Mouse (Mus musculus): ENCODE data around the gene Pth1r. TPM values are rescaled to one million over a fixed set of nuclear protein-coding genes. Genes with fewer than 3 reads are reported as not detected.

The Pth1r gene
- polyA plus RNA-seq, 1 experiment from 2014 or later: 76.6 TPM

- 74% methylated on average over 15 of the region's 15 CpGs for WGBS
- Histone ChIP-seq H3K9me3 (no peaks in the 10 kb centered on the region), H3K27me3 (peaks cover 17% of the 10 kb centered on the region), H3K27ac (no peak overlapping the region), H3K4me1 (replicated peaks) (peaks cover 13% of the 10 kb centered on the region; the same call in 1 of the 2 replicates), H3K4me2 (no peak overlapping the region), H3K36me3 (no peaks in the 10 kb centered on the region), H3K4me3 (replicated peaks) (no peak overlapping the region), H3K9ac (replicated peaks) (no peak overlapping the region)
- ATAC-seq (ENCODE audit: insufficient number of reproducible peaks, insufficient read depth, low FRiP score, low TSS enrichment, low read depth): no peak
These were observed 27.7 kb upstream of the Pth1r start for GRCm38 (mm10) chr9:110774403-110775268.

- Histone ChIP-seq H3K4me1 (replicated peaks) (peaks cover 5% of the 10 kb centered on the region; the same call in 1 of the 2 replicates), H3K27ac (no peak overlapping the region), H3K36me3 (no peaks in the 10 kb centered on the region), H3K4me2 (no peak overlapping the region), H3K9ac (replicated peaks) (no peak overlapping the region), H3K4me3 (replicated peaks) (no peak overlapping the region), H3K9me3 (no peaks in the 10 kb centered on the region), H3K27me3 (peaks cover 7% of the 10 kb centered on the region)
- WGBS: 92% methylated on average over 10 of the region's 10 CpGs
- ATAC-seq (ENCODE audit: insufficient number of reproducible peaks, insufficient read depth, low FRiP score, low TSS enrichment, low read depth): no peak
These were observed 25.4 kb upstream of the Pth1r start for GRCm38 (mm10) chr9:110772336-110772735.

GRCm38 (mm10) chr9:110763405-110763804 is 16.5 kb upstream of the Pth1r start:
- Histone ChIP-seq H3K4me2 (no peak overlapping the region), H3K4me1 (replicated peaks) (peaks cover 50% of the 10 kb centered on the region), H3K36me3 (no peaks in the 10 kb centered on the region), H3K27ac (no peak overlapping the region), H3K27me3 (peaks cover 28% of the 10 kb centered on the region), H3K9ac (replicated peaks) (no peak overlapping the region), H3K9me3 (no peaks in the 10 kb centered on the region), H3K4me3 (replicated peaks) (no peak overlapping the region)
- no peak for ATAC-seq (ENCODE audit: insufficient number of reproducible peaks, insufficient read depth, low FRiP score, low TSS enrichment, low read depth)
- WGBS: 62% methylated on average over 2 of the region's 2 CpGs

GRCm38 (mm10) chr9:110762763-110763162 is 15.8 kb upstream of the Pth1r start:
- Histone ChIP-seq H3K4me1 (replicated peaks) (peaks cover 50% of the 10 kb centered on the region), H3K9me3 (no peaks in the 10 kb centered on the region), H3K4me2 (no peak overlapping the region), H3K27me3 (peaks cover 29% of the 10 kb centered on the region), H3K9ac (replicated peaks) (no peak overlapping the region), H3K4me3 (replicated peaks) (no peak overlapping the region), H3K36me3 (no peaks in the 10 kb centered on the region), H3K27ac (no peak overlapping the region)
- 84% methylated on average over 10 of the region's 10 CpGs for WGBS
- ATAC-seq (ENCODE audit: insufficient number of reproducible peaks, insufficient read depth, low FRiP score, low TSS enrichment, low read depth): no peak

GRCm38 (mm10) chr9:110760886-110761285 is 13.9 kb upstream of the Pth1r start:
- no peak overlapping the region for H3K4me2 ChIP-seq
- ATAC-seq (ENCODE audit: insufficient number of reproducible peaks, insufficient read depth, low FRiP score, low TSS enrichment, low read depth): no peak
- H3K9me3 ChIP-seq: no peaks in the 10 kb centered on the region
- H3K27me3 ChIP-seq: peaks cover 34% of the 10 kb centered on the region
- 0 out of 2 replicates have a peak overlapping the region, but pooled peaks have one; percentile 8 for H3K27ac ChIP-seq
- peaks cover 48% of the 10 kb centered on the region for H3K4me1 ChIP-seq (replicated peaks)
- no peaks in the 10 kb centered on the region for H3K36me3 ChIP-seq
- WGBS: 81% methylated on average over 8 of the region's 8 CpGs
- H3K9ac ChIP-seq (replicated peaks): no peak overlapping the region
- no peak overlapping the region for H3K4me3 ChIP-seq (replicated peaks)

GRCm38 (mm10) chr9:110759265-110759664 is 12.3 kb upstream of the Pth1r start:
- Histone ChIP-seq H3K4me3 (replicated peaks) (no peak overlapping the region), H3K4me2 (no peak overlapping the region), H3K27ac (no peak overlapping the region), H3K9ac (replicated peaks) (no peak overlapping the region), H3K27me3 (peaks cover 30% of the 10 kb centered on the region), H3K9me3 (no peaks in the 10 kb centered on the region), H3K36me3 (no peaks in the 10 kb centered on the region), H3K4me1 (replicated peaks) (peaks cover 42% of the 10 kb centered on the region)
- 55% methylated on average over 2 of the region's 2 CpGs for WGBS
- ATAC-seq (ENCODE audit: insufficient number of reproducible peaks, insufficient read depth, low FRiP score, low TSS enrichment, low read depth): no peak

- Histone ChIP-seq H3K9ac (replicated peaks) (0 out of 2 replicates have a peak overlapping the region, but pooled peaks have one; percentile 27), H3K27ac (no peak overlapping the region), H3K9me3 (no peaks in the 10 kb centered on the region), H3K27me3 (peaks cover 24% of the 10 kb centered on the region), H3K4me2 (no peak overlapping the region), H3K36me3 (no peaks in the 10 kb centered on the region), H3K4me1 (replicated peaks) (peaks cover 36% of the 10 kb centered on the region), H3K4me3 (replicated peaks) (no peak overlapping the region)
- WGBS: 71% methylated on average over 8 of the region's 8 CpGs
- ATAC-seq (ENCODE audit: insufficient number of reproducible peaks, insufficient read depth, low FRiP score, low TSS enrichment, low read depth): no peak
These were observed 11.7 kb upstream of the Pth1r start for GRCm38 (mm10) chr9:110758605-110759004.

- WGBS: 76% methylated on average over 5 of the region's 5 CpGs
- H3K4me3 ChIP-seq (replicated peaks): no peak overlapping the region
- ATAC-seq (ENCODE audit: insufficient number of reproducible peaks, insufficient read depth, low FRiP score, low TSS enrichment, low read depth): no peak
These were observed 10.9 kb upstream of the Pth1r start for GRCm38 (mm10) chr9:110757816-110758215.

GRCm38 (mm10) chr9:110753773-110754172 is 6.8 kb upstream of the Pth1r start:
- 77% methylated on average over 4 of the region's 4 CpGs for WGBS
- Histone ChIP-seq H3K4me3 (replicated peaks) (no peak overlapping the region), H3K27ac (no peak overlapping the region), H3K36me3 (no peaks in the 10 kb centered on the region), H3K4me2 (no peak overlapping the region), H3K4me1 (replicated peaks) (peaks cover 42% of the 10 kb centered on the region), H3K27me3 (peaks cover 37% of the 10 kb centered on the region), H3K9ac (replicated peaks) (no peak overlapping the region), H3K9me3 (no peaks in the 10 kb centered on the region)
- no peak for ATAC-seq (ENCODE audit: insufficient number of reproducible peaks, insufficient read depth, low FRiP score, low TSS enrichment, low read depth)

More at GRCm38 (mm10) chr9:110757816-110758215, 10.9 kb upstream of the Pth1r start:
- no peak overlapping the region for H3K4me2 ChIP-seq
- peaks cover 36% of the 10 kb centered on the region for H3K4me1 ChIP-seq (replicated peaks)
- H3K27me3 ChIP-seq: peaks cover 19% of the 10 kb centered on the region
- H3K36me3 ChIP-seq: no peaks in the 10 kb centered on the region
- no peak overlapping the region for H3K9ac ChIP-seq (replicated peaks)
- H3K9me3 ChIP-seq: no peaks in the 10 kb centered on the region
- H3K27ac ChIP-seq: no peak overlapping the region

- Histone ChIP-seq H3K27ac (no peak overlapping the region), H3K36me3 (no peaks in the 10 kb centered on the region), H3K27me3 (peaks cover 40% of the 10 kb centered on the region), H3K9ac (replicated peaks) (no peak overlapping the region), H3K4me3 (replicated peaks) (no peak overlapping the region), H3K9me3 (no peaks in the 10 kb centered on the region), H3K4me1 (replicated peaks) (peaks cover 47% of the 10 kb centered on the region), H3K4me2 (no peak overlapping the region)
- whole genome bisulfite sequencing: 89% methylated on average over 4 of the region's 4 CpGs
- ATAC-seq (ENCODE audit: insufficient number of reproducible peaks, insufficient read depth, low FRiP score, low TSS enrichment, low read depth): no peak
These were observed 6.0 kb upstream of the Pth1r start for GRCm38 (mm10) chr9:110752917-110753435.

- Histone ChIP-seq H3K27ac (peak overlapping the region; percentile 86), H3K27me3 (peaks cover 44% of the 10 kb centered on the region), H3K36me3 (no peaks in the 10 kb centered on the region), H3K4me1 (replicated peaks) (peaks cover 62% of the 10 kb centered on the region), H3K4me2 (peak overlapping the region; percentile 47; the same call in 1 of the 2 replicates), H3K9me3 (no peaks in the 10 kb centered on the region), H3K4me3 (replicated peaks) (no peak overlapping the region), H3K9ac (replicated peaks) (no peak overlapping the region)
- ATAC-seq (ENCODE audit: insufficient number of reproducible peaks, insufficient read depth, low FRiP score, low TSS enrichment, low read depth): no peak
- WGBS: 79% methylated on average over 5 of the region's 5 CpGs
These were observed 4.5 kb upstream of the Pth1r start for GRCm38 (mm10) chr9:110751412-110751811.

Data from limb, embryonic 12.5 days (tissue).